Mouse (Mus musculus) layer of hippocampus, adult 18-20 months (tissue): Measurements from ENCODE around the gene Fam241a. TPM values are rescaled to one million over a fixed set of nuclear protein-coding genes. Genes with fewer than 3 reads are reported as not detected.

Experiments used
- DNase-seq, 2 experiments: peaks; one replicate each; pipeline ENCODE4 v3.0.0; 2022; ENCODE audit warnings: low spot score in 2 of 2
- total RNA-seq, 2 experiments: library from RNA; stranded (reverse); gene quantifications; 2 replicates each; pipeline ENCODE4 v1.2.3; 2021

Fam241a gene
- total RNA-seq, 2 experiments from 2014 or later = 1.9 to 3.0 TPM

DNA sequence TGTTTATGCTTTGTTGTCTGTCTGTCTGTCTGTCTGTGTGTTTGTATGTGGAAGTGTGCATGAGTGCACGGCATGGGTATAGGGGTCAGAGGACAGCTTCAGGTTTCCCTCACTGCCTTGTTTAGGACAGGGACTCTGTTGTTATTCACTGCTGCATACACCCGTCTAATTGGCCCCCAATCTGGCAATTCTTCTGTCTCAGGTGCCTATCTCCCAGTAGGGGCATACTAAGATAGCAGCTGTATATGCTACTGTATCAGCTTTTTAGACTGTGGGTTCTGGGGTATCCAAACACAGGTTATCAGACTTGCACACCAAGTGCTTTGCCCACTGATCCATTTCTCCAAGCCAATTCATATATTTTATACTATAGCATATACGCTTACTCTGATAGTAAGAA is 16.2 kb downstream of the Fam241a start:
- no peak for DNase-seq

- no peak for DNase-seq
Observed at GRCm38 (mm10) chr3:127875509-127875908, 20.6 kb downstream of the Fam241a start.

DNA sequence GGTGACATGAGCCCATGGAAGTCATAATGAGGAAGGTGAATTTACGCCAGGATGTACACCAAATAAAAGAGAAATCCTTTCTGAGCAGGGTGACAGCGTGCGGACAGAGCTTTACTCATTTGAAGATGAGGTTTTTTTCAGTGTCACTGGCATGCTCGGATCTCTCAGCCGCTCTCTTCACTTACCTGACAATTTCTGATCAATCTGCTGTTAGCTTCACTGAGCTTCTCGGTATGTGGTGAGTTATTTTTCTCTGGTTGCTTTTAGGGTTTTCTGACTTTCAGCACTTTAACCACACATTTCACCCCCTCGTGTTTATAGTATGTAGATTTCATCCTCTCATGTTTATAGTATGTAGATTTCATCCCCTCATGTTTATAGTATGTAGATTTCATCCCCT is 21.1 kb downstream of the Fam241a start:
- DNase-seq = no peak

DNA sequence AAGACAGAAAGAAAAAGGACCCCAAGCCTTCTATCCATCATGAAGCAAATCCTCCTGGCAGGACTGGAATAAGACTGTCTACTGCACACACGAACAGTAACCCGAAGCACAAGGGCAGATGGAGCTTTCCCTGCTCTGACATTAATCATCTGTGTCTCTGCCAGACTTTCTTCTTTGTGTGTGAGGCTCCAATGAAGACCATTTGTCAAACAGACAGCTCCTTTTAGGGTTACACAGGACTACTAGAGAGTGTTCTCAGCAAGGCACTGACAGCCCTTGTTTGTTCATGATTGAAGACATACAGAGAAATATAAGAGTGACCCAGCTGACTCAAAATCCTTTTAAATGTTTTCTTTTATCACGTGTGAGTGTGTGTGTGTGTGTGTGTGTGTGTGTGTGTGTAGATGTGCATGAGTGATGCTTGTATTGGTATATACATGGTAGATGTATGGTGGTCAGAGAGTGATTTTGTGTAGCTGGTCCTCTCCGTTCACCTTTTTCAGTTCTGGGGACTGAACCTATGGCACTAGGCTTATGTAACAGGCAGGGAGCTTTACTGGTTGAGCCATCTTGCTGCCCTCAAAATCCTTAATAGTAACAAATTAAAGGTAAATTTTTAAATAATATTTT is 21.8 kb downstream of the Fam241a start:
- no peak for DNase-seq

DNA sequence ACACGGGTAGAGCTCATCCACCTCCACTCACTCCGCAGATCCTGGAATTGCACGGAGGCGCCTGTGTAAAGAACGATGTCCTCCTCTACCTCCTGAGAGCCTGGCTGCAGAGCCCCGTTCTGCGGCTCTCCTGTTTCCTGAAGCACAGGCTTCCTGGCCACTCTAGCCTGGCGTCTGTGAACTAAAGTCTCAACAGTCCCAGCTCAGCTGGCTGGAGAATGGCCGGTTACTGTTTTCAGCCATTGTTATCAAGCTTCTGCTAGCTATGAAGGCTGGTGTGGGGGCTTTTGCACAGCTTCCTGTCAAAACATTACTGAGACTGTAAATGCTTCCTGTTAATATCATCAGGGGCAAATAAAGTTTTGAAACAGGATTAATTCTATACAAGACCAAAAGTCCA is 24.5 kb downstream of the Fam241a start:
- DNase-seq = no peak

DNA sequence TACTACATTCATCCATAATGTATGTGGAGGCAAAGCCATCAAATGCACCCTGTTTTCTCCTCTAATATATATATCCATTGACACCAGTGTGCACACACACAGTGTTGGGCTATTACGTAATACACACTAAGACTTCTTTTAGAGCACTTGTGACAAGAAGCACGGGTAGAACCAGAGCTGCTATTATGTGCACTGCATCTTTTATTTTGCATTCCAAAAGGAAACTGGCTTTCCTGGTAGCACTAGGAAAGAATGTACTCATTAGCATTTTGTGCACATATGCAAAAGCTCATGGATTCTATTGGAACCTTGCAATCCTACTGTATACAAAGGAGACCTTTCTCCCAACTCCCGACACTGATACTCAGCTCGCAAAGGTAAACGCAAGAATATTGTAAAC is 27.2 kb downstream of the Fam241a start:
- DNase-seq = no peak

- DNase-seq = no peak
Observed at GRCm38 (mm10) chr3:127868046-127868758, 27.9 kb downstream of the Fam241a start.

GRCm38 (mm10) chr3:127864242-127864641 is 31.9 kb downstream of the Fam241a start:
- no peak for DNase-seq

DNA sequence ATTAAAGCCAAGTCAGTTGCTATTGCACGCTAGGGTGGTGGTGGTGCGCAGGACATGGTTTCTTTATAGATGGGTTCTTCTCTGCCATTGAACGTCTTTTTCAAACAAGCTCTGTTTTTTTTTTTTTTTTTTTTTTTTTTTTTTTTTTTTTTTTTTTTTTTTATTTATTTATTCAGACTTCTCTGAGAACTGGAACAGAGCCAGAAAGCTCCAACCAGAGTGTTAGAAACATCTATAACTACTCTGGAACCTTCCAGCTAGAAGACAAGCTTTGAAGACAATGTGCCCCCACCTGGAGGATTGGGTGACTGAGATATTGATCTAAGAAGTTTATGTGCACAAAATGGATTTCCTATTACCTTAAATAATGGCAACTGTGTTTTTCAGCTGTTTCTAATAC is 32.6 kb downstream of the Fam241a start:
- DNase-seq = no peak

DNA sequence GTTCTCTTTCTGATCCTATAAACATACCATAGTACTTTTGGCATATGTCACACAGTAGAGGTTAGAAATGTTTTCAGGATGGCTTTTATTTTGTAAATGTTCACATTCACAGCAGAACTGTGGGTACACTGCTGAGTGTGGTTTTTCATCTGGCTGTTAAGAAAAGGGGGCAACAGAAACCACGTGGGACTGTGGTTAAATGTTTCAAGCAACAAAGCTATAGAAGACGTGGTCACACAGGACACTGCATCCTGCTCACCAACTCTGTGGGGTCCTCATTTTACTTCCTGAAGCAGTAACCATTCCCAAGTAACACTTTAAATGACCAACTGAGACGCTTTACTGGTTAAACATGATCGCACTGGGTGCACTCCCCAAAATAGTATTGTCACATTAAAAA is 33.6 kb downstream of the Fam241a start:
- DNase-seq = no peak

- no peak for DNase-seq
Observed at GRCm38 (mm10) chr3:127861340-127861739, 34.8 kb downstream of the Fam241a start.

DNA sequence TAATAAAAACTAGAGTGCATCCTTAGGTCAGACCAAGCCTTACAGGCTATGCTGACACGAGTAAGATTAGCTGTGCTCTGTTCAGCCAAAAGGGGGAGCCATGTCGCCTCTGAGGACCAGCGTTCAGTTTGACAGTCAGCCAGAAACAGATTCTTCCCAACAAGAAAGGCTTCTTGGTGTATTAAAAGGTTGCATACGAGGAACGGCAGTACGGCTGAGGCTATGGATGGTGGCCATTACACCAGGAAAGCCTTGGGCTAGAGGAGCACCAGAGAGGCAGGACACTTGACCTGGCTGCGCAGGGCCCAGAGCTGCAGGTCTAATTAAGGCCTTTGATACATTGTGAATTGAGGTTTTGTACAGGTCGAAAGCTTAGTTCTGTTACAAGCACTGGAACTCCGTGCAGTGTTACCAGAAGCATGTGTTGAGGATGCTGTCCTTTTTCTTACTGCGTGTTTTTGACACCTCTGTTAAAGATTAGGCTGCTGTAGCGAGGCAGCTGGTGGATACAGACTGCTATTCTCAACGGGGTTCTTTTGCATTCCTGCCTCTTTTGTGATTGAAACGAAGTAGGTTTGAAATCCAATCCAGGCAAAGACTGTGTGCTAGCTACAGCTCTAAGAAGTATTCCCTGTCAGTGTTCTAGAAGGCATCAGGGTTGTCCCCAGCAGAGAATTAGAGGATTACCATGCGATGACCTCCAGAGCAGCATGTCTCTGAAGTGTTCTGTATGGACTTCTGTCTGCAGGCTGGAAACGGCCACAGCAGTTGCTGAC is 42.5 kb downstream of the Fam241a start:
- peak; percentile 20 to 74 for DNase-seq

DNA sequence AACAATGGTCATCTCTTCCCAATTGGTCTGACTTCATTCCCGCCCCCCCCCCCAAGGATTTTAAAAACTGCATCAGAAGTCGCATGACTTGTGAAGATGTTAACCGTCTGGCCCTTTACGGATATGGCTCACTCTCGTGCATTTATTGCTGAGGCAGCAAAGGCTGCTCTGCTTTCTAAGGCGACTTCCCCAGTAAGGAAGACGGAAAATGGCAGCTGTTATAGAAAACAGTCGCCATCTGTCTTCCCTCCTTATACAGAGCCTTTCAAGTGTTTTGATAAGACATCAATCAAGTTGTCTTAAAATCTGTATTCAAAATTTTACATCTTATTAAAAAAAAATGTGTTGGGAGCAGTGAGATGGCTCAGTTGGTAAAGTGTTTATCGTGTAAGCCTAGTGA is 43.4 kb downstream of the Fam241a start:
- DNase-seq = peak; percentile 35 to 60

- DNase-seq = no peak
Observed at GRCm38 (mm10) chr3:127850776-127851646, 45.1 kb downstream of the Fam241a start.

DNA sequence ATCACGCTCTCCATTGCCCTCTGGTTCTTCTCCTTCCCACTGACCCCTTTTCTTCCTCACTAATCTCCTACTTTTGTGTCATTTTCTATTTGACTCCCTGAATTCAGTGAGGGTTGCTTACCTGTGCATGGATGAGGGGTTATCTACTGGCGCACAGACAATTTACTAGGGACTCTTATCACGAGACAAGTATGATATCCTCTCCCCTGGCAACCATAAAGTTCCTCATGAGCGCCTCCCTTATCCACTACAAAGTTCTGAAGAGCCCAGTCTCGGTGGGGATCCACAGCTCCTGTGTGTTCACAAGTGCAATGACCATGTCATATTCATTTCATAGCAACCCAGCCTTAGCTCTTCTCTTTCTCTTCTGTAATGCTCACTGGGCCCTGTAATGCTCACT is 46.2 kb downstream of the Fam241a start:
- DNase-seq = no peak

DNA sequence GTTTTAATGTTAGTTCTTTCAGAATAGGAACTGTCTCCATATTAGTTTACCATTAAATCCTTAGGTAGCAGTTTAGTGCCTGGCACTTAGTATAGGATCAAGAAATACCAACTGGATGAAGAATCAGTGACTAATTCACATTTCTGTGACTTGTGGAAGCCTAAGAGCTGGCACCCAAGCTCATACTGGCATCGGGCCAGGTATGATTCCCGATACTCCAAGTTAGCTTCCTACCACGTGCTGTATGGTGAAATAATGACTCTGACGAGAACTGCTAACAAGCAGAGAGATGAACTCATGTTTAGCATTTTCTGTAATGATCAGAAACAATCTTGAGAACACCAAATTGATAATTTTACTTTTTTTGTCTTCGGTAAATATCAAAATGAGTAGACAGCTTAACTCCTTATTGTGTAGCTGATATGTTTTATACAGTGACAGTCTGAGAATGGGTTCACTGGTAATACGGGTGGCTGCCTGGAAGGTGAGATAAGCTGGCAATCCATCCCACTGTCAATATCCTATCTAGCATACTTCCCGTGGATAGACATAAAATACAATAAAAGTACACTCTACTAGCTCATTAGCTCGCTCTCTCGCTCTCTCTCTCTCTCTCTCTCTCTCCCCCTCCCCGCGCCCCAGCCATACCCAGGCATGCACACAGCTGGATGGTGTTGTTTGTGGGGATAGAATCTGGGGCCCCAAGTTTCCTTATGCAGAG is 47.9 kb downstream of the Fam241a start:
- no peak for DNase-seq

DNA sequence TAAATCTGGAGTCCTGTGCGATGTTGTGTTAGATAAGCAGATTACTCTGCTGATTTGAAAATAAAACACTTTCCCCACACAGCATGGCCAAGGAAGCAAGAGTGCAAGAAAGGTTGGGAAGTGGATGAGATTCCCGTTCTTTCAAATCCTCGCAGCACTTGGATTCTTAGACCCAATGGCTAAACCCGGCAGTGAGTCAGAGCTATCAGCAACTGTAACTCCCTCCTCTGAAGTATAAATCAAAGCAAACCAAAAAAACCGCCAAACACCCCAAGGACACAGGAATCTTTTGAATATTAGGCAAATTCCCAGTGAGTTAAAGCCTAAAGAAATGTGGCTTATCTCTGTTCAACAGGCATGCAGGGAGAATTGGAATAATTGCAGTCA is 52.2 kb downstream of the Fam241a start:
- DNase-seq = no peak

DNA sequence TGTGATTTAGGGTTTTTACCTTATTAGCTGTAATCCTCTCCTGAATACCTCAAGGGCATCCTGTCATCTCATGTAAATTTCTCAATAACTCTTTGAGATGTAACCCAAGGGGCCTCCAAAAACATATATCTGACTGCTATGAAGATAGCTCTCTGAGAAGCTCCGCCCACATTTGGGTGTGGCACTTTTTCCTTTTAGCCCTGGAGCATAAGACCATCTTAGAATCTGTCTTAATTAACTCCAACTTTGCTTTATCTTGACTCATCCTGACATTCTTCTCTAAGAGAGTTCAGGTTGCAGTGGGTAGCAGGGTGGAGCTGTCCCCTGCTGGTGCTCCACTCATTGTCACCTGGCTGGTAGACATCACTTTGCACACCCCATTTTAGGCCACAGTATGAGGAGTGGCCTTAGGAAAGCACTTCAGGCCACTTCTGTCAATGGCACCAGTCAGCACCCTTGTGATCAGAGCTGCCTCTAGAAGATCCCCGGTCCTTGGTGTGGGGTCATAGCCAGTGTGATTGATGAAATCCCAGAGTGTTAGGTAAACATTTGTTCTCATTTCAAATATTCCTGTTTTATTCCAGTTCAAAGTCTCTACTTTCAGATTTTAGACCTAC is 52.7 kb downstream of the Fam241a start:
- DNase-seq = no peak

DNA sequence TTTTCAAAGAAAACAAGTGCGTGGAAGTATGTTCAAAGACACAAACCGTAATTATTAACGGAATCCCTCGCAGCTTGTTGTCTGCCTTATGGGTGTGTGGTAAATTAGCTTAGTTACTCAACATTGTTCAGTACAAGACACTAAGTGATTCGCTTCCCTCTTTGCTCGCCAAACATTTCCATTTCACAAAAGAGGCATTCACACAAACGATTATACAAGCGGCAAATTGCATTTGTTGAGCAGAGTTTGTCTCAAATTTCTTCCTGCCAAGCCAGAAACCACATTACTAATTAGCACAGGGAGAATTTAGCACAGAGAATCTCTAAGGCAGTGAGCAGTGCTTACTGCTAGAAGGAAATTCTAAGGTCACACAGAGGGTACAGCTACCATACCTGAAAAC is 54.2 kb downstream of the Fam241a start:
- DNase-seq = peak in 1 of 2 experiments; percentile 30

DNA sequence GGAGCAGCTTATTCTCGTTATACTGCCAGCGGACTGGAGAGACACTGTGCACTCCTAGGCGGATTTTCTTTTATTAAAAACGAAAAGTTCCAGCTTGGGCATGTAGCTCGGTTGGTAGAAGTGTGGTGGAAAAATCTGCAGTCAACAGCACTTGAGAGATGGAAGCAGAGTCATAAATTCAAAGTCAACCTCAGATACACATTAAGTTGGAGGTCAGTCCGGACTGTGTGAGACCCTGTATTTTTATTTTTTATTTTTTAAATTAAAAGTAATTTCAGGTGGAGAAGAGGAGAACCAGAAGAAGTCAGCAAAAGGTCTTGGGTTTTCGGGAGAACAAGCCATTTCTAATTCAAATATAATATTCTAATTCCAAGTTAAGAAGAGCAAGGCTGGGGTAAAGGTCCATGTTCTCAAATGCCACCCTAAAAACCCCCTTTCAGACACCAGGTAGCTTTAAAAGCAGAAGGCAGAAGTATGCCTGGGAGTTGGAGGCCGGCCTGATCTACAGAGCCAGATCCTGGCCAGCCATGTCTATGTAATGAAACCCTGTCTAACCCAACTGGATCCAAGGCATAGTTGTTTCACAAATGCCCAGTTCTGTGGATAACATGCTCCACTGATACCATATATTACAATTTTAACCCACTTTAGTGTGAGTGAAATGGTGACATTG is 58.0 kb downstream of the Fam241a start:
- DNase-seq = no peak
